Comparison of ENCODE assay signal across 17 mouse cellular contexts in genomic region chr4:58086151-58086550, GRCm38 (mm10).
A peak's percentile ranks its signal among the peaks of the same experiment; 100 is the strongest.
DNase-seq lines count a peak whose midpoint lies in the region; ATAC-seq and TF ChIP-seq lines count a peak whose summit lies in the region.
"Had no signal": no experiment of that assay in that cellular context is flagged by ENCODE, and none has a peak within 500 bp of the region (broad histone marks: within the 10 kb centered on the region; RNA-seq: fewer than 3 reads in every experiment).

No protein-coding gene starts in this region.

- H3K4me3 ChIP-seq in heart, embryonic 15.5 days = no peak overlapping the region
- no peak overlapping the region for H3K4me3 ChIP-seq in lung, embryonic 14.5 days (ENCODE audit: low read depth, low read length)
- peak overlapping the region in 1 of 2 experiments; percentile 36; a peak in 2 of 4 replicates for H3K4me3 ChIP-seq in MEL (ENCODE audit: control insufficient read depth in 1 of 2, insufficient read depth in 1 of 2, low read depth in 2 of 2, low read length in 2 of 2)
- no peak overlapping the region for H3K4me3 ChIP-seq in hindbrain, embryonic 13.5 days
- H3K4me3 ChIP-seq: limb, embryonic 12.5 days; liver, embryonic 12.5 days; midbrain, embryonic 13.5 days; neural tube, embryonic 12.5 days had no signal

- 0 out of 2 replicates have a peak overlapping the region, but pooled peaks have one; percentile 42 for H3K27ac ChIP-seq in heart, embryonic 15.5 days
- peak overlapping the region; percentile 54; the same call in 1 of the 2 replicates for H3K27ac ChIP-seq in lung, embryonic 14.5 days (ENCODE audit: low read depth)
- no peak overlapping the region for H3K27ac ChIP-seq in MEL (ENCODE audit: control insufficient read depth, low read depth, low read length)
- no peak overlapping the region for H3K27ac ChIP-seq in hindbrain, embryonic 13.5 days
- H3K27ac ChIP-seq: limb, embryonic 12.5 days; liver, embryonic 12.5 days; midbrain, embryonic 13.5 days; neural tube, embryonic 12.5 days had no signal

- no peaks in the 10 kb centered on the region for H3K36me3 ChIP-seq in heart, embryonic 15.5 days
- peaks cover 16% of the 10 kb centered on the region for H3K36me3 ChIP-seq in lung, embryonic 14.5 days (ENCODE audit: insufficient read depth)
- peaks cover 0 to 4% of the 10 kb centered on the region in 2 experiments; a peak in 1 of 4 replicates for H3K36me3 ChIP-seq in MEL (ENCODE audit: control insufficient read depth in 1 of 2, insufficient read depth in 2 of 2, low read length in 2 of 2)
- no peaks in the 10 kb centered on the region for H3K36me3 ChIP-seq in hindbrain, embryonic 13.5 days
- H3K36me3 ChIP-seq: limb, embryonic 12.5 days; liver, embryonic 12.5 days; midbrain, embryonic 13.5 days; neural tube, embryonic 12.5 days had no signal

- H3K9ac ChIP-seq in heart, embryonic 15.5 days = no peak overlapping the region
- H3K9ac ChIP-seq in lung, embryonic 14.5 days = no peak overlapping the region
- no peak overlapping the region for H3K9ac ChIP-seq in MEL (ENCODE audit: control insufficient read depth, low read depth, low read length, poor library complexity, severe bottlenecking)
- no peak overlapping the region for H3K9ac ChIP-seq in hindbrain, embryonic 13.5 days
- H3K9ac ChIP-seq: forebrain, postnatal 0 days; limb, embryonic 12.5 days; liver, embryonic 12.5 days; midbrain, embryonic 13.5 days; neural tube, embryonic 12.5 days had no signal

- ATAC-seq in heart, embryonic 15.5 days (replicated peaks; ENCODE audit: insufficient number of reproducible peaks, insufficient read depth, low FRiP score, low read depth) = no peak
- no peak for ATAC-seq in lung, embryonic 14.5 days (ENCODE audit: insufficient read depth)
- peak; percentile 32 for ATAC-seq in inflammation-experienced regulatory T-cells, adult 6 months
- no peak for ATAC-seq in hindbrain, embryonic 13.5 days (ENCODE audit: low FRiP score)
- ATAC-seq: liver, embryonic 12.5 days; midbrain, embryonic 13.5 days had no signal

- no peak for TF ChIP-seq POLR2A in MEL (IDR thresholded peaks at IDR 0.05; ENCODE audit: control insufficient read depth in 1 of 2, insufficient read depth in 1 of 2, low read depth in 1 of 2, low read length in 2 of 2, poor library complexity in 1 of 2)

- no peaks in the 10 kb centered on the region for H3K9me3 ChIP-seq in heart, embryonic 15.5 days (replicated peaks)
- no peaks in the 10 kb centered on the region for H3K9me3 ChIP-seq in lung, embryonic 14.5 days (ENCODE audit: low read depth, low read length)
- no peaks in the 10 kb centered on the region for H3K9me3 ChIP-seq in MEL (replicated peaks; ENCODE audit: insufficient read depth, low read length)
- H3K9me3 ChIP-seq in hindbrain, embryonic 13.5 days = no peaks in the 10 kb centered on the region
- H3K9me3 ChIP-seq: limb, embryonic 12.5 days; liver, embryonic 12.5 days; midbrain, embryonic 13.5 days; neural tube, embryonic 12.5 days had no signal

- no peak for DNase-seq in heart, adult 9 months (ENCODE audit: low spot score in 2 of 2)
- no peak for DNase-seq in lung, embryonic 14.5 days
- DNase-seq in lung, postnatal 25 days (ENCODE audit: low spot score) = no peak
- DNase-seq in MEL (ENCODE audit: low read depth, low spot score) = peak; percentile 18
- DNase-seq: adrenal gland, postnatal 14 days; cerebellum, postnatal 10 days; heart, postnatal 4 days; right cerebral cortex, adult 18-20 months; thymus, postnatal 36 days had no signal

- H3K4me1 ChIP-seq in heart, embryonic 15.5 days (replicated peaks) = no peaks in the 10 kb centered on the region
- no peaks in the 10 kb centered on the region for H3K4me1 ChIP-seq in lung, embryonic 14.5 days (ENCODE audit: insufficient read depth)
- H3K4me1 ChIP-seq in MEL (ENCODE audit: control insufficient read depth in 1 of 2, insufficient read depth in 2 of 2, low read length in 2 of 2) = no peaks in the 10 kb centered on the region; a peak in 1 of 4 replicates
- no peaks in the 10 kb centered on the region for H3K4me1 ChIP-seq in hindbrain, embryonic 13.5 days (replicated peaks)
- H3K4me1 ChIP-seq: limb, embryonic 12.5 days; liver, embryonic 12.5 days; midbrain, embryonic 13.5 days; neural tube, embryonic 12.5 days had no signal

- no peak overlapping the region for H3K4me2 ChIP-seq in heart, embryonic 15.5 days
- no peak overlapping the region for H3K4me2 ChIP-seq in lung, embryonic 14.5 days
- no peak overlapping the region for H3K4me2 ChIP-seq in hindbrain, embryonic 13.5 days
- H3K4me2 ChIP-seq: limb, embryonic 12.5 days; liver, embryonic 12.5 days; midbrain, embryonic 13.5 days; neural tube, embryonic 12.5 days had no signal

- TF ChIP-seq CTCF in lung, embryonic 14.5 days (IDR thresholded peaks at IDR 0.05; ENCODE audit: low read depth) = no peak
- TF ChIP-seq CTCF in MEL (IDR thresholded peaks at IDR 0.05 in 2 of 3, conservative IDR thresholded peaks at IDR 0.05 in 1 of 3; ENCODE audit: control insufficient read depth in 1 of 3, insufficient read depth in 1 of 3, low read depth in 2 of 3, low read length in 3 of 3, poor library complexity in 1 of 3, severe bottlenecking in 1 of 3) = no peak

- H3K79me2 ChIP-seq in MEL (ENCODE audit: control insufficient read depth, insufficient read depth, low read length, poor library complexity) = no peaks in the 10 kb centered on the region

- TF ChIP-seq RAD21 in MEL (IDR thresholded peaks at IDR 0.05; ENCODE audit: low read depth, low read length) = no peak

- TF ChIP-seq EP300 in MEL (IDR thresholded peaks at IDR 0.05; ENCODE audit: low read depth in 1 of 2, low read length in 2 of 2) = no peak; a peak in 1 of 4 replicates

- 51% methylated on average over 4 of the region's 4 CpGs for WGBS in heart, embryonic 15.5 days
- 42% methylated on average over 4 of the region's 4 CpGs for WGBS in lung, embryonic 14.5 days
- WGBS in hindbrain, embryonic 13.5 days = 90% methylated on average over 4 of the region's 4 CpGs

- no peaks in the 10 kb centered on the region for H3K27me3 ChIP-seq in heart, embryonic 15.5 days
- no peaks in the 10 kb centered on the region for H3K27me3 ChIP-seq in lung, embryonic 14.5 days (ENCODE audit: insufficient read depth, low read length)
- no peaks in the 10 kb centered on the region; a peak in 1 of 4 replicates for H3K27me3 ChIP-seq in MEL (ENCODE audit: control insufficient read depth in 1 of 2, insufficient read depth in 2 of 2, low read length in 2 of 2)
- H3K27me3 ChIP-seq in hindbrain, embryonic 13.5 days = no peaks in the 10 kb centered on the region
- H3K27me3 ChIP-seq: limb, embryonic 12.5 days; liver, embryonic 12.5 days; midbrain, embryonic 13.5 days; neural tube, embryonic 12.5 days had no signal

TF ChIP-seq in MEL, 35 proteins besides CTCF, POLR2A, EP300 and RAD21:
- TF ChIP-seq JUND (IDR thresholded peaks at IDR 0.05; ENCODE audit: low read depth, low read length) (no peak), UBTF (IDR thresholded peaks at IDR 0.05; ENCODE audit: borderline replicate concordance, insufficient read depth, low read depth, low read length) (no peak), MEF2A (IDR thresholded peaks at IDR 0.05; ENCODE audit: extremely low read depth, insufficient replicate concordance, low read depth, low read length, poor library complexity, severe bottlenecking) (no peak)

Comparison
In these comparisons a context has a peak if more than half of its experiments do, and no peak if none do; other contexts are left out.
1. H3K27ac ChIP-seq: peak in heart, embryonic 15.5 days (single experiment) and lung, embryonic 14.5 days (single experiment); none in MEL (single experiment) and hindbrain, embryonic 13.5 days (single experiment).